In genomic region chr11:119491690-119492087, GRCm38 (mm10) we compare ENCODE assay signal across 8 mouse cellular contexts. TPM values are rescaled to one million over a fixed set of nuclear protein-coding genes. Genes with fewer than 3 reads are reported as not detected.
A peak's percentile ranks its signal among the peaks of the same experiment; 100 is the strongest.
DNase-seq lines count a peak whose midpoint lies in the region; ATAC-seq and TF ChIP-seq lines count a peak whose summit lies in the region.

No protein-coding gene starts in this region.

- peak overlapping the region; percentile 98 for H3K27ac ChIP-seq in left cerebral cortex, adult 2 months
- H3K27ac ChIP-seq in embryonic facial prominence, embryonic 11.5 days (replicated peaks; ENCODE audit: low read depth, low read length), result peak overlapping the region; percentile 84
- H3K27ac ChIP-seq in hindbrain, embryonic 16.5 days (ENCODE audit: low read depth, low read length), result peak overlapping the region; percentile 98
- H3K27ac ChIP-seq in midbrain, postnatal 0 days (ENCODE audit: low read depth, low read length), result peak overlapping the region; percentile 87

- no peak for DNase-seq in left cerebral cortex, adult 2 months (ENCODE audit: extremely low spot score in 1 of 2, low spot score in 2 of 2)
- no peak for DNase-seq in left cerebral cortex, postnatal 14 days (ENCODE audit: low spot score in 2 of 2)
- no peak for DNase-seq in embryonic facial prominence, embryonic 11.5 days (ENCODE audit: low spot score)
- DNase-seq in midbrain, postnatal 0 days (ENCODE audit: low spot score), result no peak
- DNase-seq in embryo, embryonic 10 days (ENCODE audit: low spot score), result no peak
- no peak for DNase-seq in layer of hippocampus, adult 8-10 months (ENCODE audit: low spot score in 2 of 2)
- no peak for DNase-seq in layer of hippocampus, adult 11-12 months (ENCODE audit: low spot score)

- no peak for TF ChIP-seq CTCF in left cerebral cortex, adult 2 months (IDR thresholded peaks at IDR 0.05)
- no peak for TF ChIP-seq CTCF in midbrain, postnatal 0 days (IDR thresholded peaks at IDR 0.05)

- peak overlapping the region; percentile 66 for H3K4me2 ChIP-seq in embryonic facial prominence, embryonic 11.5 days (ENCODE audit: low read depth, low read length)
- H3K4me2 ChIP-seq in hindbrain, embryonic 16.5 days (ENCODE audit: low read length), result peak overlapping the region; percentile 94
- peak overlapping the region; percentile 77 for H3K4me2 ChIP-seq in midbrain, postnatal 0 days (ENCODE audit: low read depth, low read length, poor library complexity, severe bottlenecking)

- H3K9me3 ChIP-seq in embryonic facial prominence, embryonic 11.5 days (replicated peaks; ENCODE audit: control insufficient read depth, low read length), result no peaks in the 10 kb centered on the region
- H3K9me3 ChIP-seq in hindbrain, embryonic 16.5 days (ENCODE audit: control insufficient read depth, low read length), result no peaks in the 10 kb centered on the region
- H3K9me3 ChIP-seq in midbrain, postnatal 0 days (ENCODE audit: low read length), result no peaks in the 10 kb centered on the region

- no peaks in the 10 kb centered on the region for H3K4me1 ChIP-seq in embryonic facial prominence, embryonic 11.5 days (ENCODE audit: control insufficient read depth, insufficient read depth, low read length)
- H3K4me1 ChIP-seq in hindbrain, embryonic 16.5 days (ENCODE audit: control insufficient read depth, insufficient read depth, low read depth, low read length), result peaks cover 21% of the 10 kb centered on the region
- H3K4me1 ChIP-seq in midbrain, postnatal 0 days (ENCODE audit: insufficient read depth, low read length), result peaks cover 9% of the 10 kb centered on the region; the same call in 1 of the 2 replicates

- peak overlapping the region; percentile 93 for H3K9ac ChIP-seq in embryonic facial prominence, embryonic 11.5 days (replicated peaks; ENCODE audit: low read length)
- H3K9ac ChIP-seq in hindbrain, embryonic 16.5 days (ENCODE audit: low read depth, low read length), result peak overlapping the region; percentile 95
- peak overlapping the region; percentile 67 for H3K9ac ChIP-seq in midbrain, postnatal 0 days (replicated peaks; ENCODE audit: low read length, poor library complexity, severe bottlenecking)

- H3K27me3 ChIP-seq in embryonic facial prominence, embryonic 11.5 days (ENCODE audit: control insufficient read depth, insufficient read depth, low read length), result no peaks in the 10 kb centered on the region
- no peaks in the 10 kb centered on the region for H3K27me3 ChIP-seq in hindbrain, embryonic 16.5 days (replicated peaks; ENCODE audit: control insufficient read depth, insufficient read depth, low read length)
- no peaks in the 10 kb centered on the region for H3K27me3 ChIP-seq in midbrain, postnatal 0 days (ENCODE audit: insufficient read depth, low read length)

- peak overlapping the region; percentile 94 for H3K4me3 ChIP-seq in left cerebral cortex, adult 2 months
- H3K4me3 ChIP-seq in embryonic facial prominence, embryonic 11.5 days (ENCODE audit: low read depth, low read length), result peak overlapping the region; percentile 84
- peak overlapping the region; percentile 58 for H3K4me3 ChIP-seq in hindbrain, embryonic 16.5 days (ENCODE audit: low read length)
- H3K4me3 ChIP-seq in midbrain, postnatal 0 days (ENCODE audit: low read depth, low read length), result peak overlapping the region; percentile 68

- intact Hi-C loops in left cerebral cortex, adult 2 months (cut with DNase I), result loop anchor here (5.0 kb wide), 1 partner anchor 189 kb away; the partner anchor contains the start of gene Eif4a3
- intact Hi-C loops in left cerebral cortex, postnatal 14 days (cut with DNase I), result loop anchor here (2.0 kb wide), 1 partner anchor 191 kb away; the partner anchor contains the start of gene Eif4a3

- 5% methylated on average over 27 of the region's 27 CpGs for WGBS in embryonic facial prominence, embryonic 11.5 days
- WGBS in hindbrain, embryonic 16.5 days, result 6% methylated on average over 26 of the region's 27 CpGs
- 5% methylated on average over 27 of the region's 27 CpGs for WGBS in midbrain, postnatal 0 days

- no peaks in the 10 kb centered on the region for H3K36me3 ChIP-seq in embryonic facial prominence, embryonic 11.5 days (replicated peaks; ENCODE audit: control insufficient read depth, insufficient read depth, low read depth, low read length)
- H3K36me3 ChIP-seq in hindbrain, embryonic 16.5 days (ENCODE audit: control insufficient read depth, insufficient read depth, low read length), result no peaks in the 10 kb centered on the region; the same call in 1 of the 2 replicates
- no peaks in the 10 kb centered on the region for H3K36me3 ChIP-seq in midbrain, postnatal 0 days (ENCODE audit: insufficient read depth, low read length)

- peak; percentile 37 for ATAC-seq in embryonic facial prominence, embryonic 11.5 days (replicated peaks; ENCODE audit: insufficient number of reproducible peaks, low FRiP score, low TSS enrichment, low read depth)
- ATAC-seq in hindbrain, embryonic 16.5 days, result peak; percentile 32; the same call in 1 of the 2 replicates
- ATAC-seq in midbrain, postnatal 0 days (ENCODE audit: low FRiP score), result no peak

RNA-seq across cellular contexts. Expression of gene Endov, which starts 0.5 kb away (rescaled TPM):
- total RNA-seq in left cerebral cortex, adult 2 months (2021), result 10 to 100 TPM; 31.3 to 35.3 TPM
- total RNA-seq in left cerebral cortex, postnatal 14 days (2021), result 10 to 100 TPM; 23.9 to 27.1 TPM
- 12.4 and 12.7 TPM in 2 replicates for polyA plus RNA-seq in embryonic facial prominence, embryonic 11.5 days (2014; fragmentation: Nextera tagmentation; extraction: Ambion mirVana)
- polyA plus RNA-seq in hindbrain, embryonic 16.5 days (2015; fragmentation: Nextera tagmentation; extraction: Ambion mirVana), result 15.1 and 17.1 TPM in 2 replicates
- total RNA-seq in midbrain, postnatal 0 days (2014; rRNA removed), result 36.7 and 42.0 TPM in 2 replicates
- polyA plus RNA-seq in midbrain, postnatal 0 days (2015; fragmentation: Nextera tagmentation; extraction: Ambion mirVana), result 13.2 and 13.3 TPM in 2 replicates
- total RNA-seq in layer of hippocampus, adult 8-10 months (2022), result 10 to 100 TPM; 28.8 to 39.7 (median 32.2) TPM

RNA-seq across cellular contexts. Expression of gene Nptx1, which starts 55.9 kb away (rescaled TPM):
- 100 to 1,000 TPM; 247 to 272 TPM for total RNA-seq in left cerebral cortex, adult 2 months (2021)
- total RNA-seq in left cerebral cortex, postnatal 14 days (2021), result 100 to 1,000 TPM; 112 to 122 TPM
- 1.8 and 2.2 TPM in 2 replicates for polyA plus RNA-seq in embryonic facial prominence, embryonic 11.5 days (2014; fragmentation: Nextera tagmentation; extraction: Ambion mirVana)
- polyA plus RNA-seq in hindbrain, embryonic 16.5 days (2015; fragmentation: Nextera tagmentation; extraction: Ambion mirVana), result 15.6 and 22.4 TPM in 2 replicates
- total RNA-seq in midbrain, postnatal 0 days (2014; rRNA removed), result 16.3 and 22.4 TPM in 2 replicates
- 7.5 and 7.6 TPM in 2 replicates for polyA plus RNA-seq in midbrain, postnatal 0 days (2015; fragmentation: Nextera tagmentation; extraction: Ambion mirVana)
- total RNA-seq in layer of hippocampus, adult 8-10 months (2022), result 100 to 1,000 TPM; 330 to 455 (median 386) TPM
